Mouse (Mus musculus) heart, postnatal 0 days (tissue): ENCODE data around the gene Mindy4. TPM values are rescaled to one million over a fixed set of nuclear protein-coding genes. Genes with fewer than 3 reads are reported as not detected.

Experiments used
- ATAC-seq: fragments of 200-750 bp; cut with Nextera tagmentation; 2 replicates; pipeline ENCODE4 v1.8.0; 2017; ENCODE audit warnings: low read depth, moderate number of reproducible peaks, moderate library complexity; ENCODE audit not compliant: insufficient read depth
- DNase-seq: peaks from one replicate; pipeline ENCODE4 v3.0.0-alpha.2; 2016; ENCODE audit warnings: low spot score
- H3K27ac ChIP-seq: fragments of 300-500 bp; sonication (generic); 2 replicates; pipeline ENCODE4 v1.5.1; 2014; ENCODE audit warnings: low read depth, mild to moderate bottlenecking
- H3K27me3 ChIP-seq: fragments of 300-500 bp; sonication (generic); 2 replicates; pipeline ENCODE4 v1.6.1; 2014; ENCODE audit warnings: low read length, mixed read lengths; ENCODE audit not compliant: control insufficient read depth, insufficient read depth
- H3K36me3 ChIP-seq: fragments of 300-500 bp; sonication (generic); replicated peaks from 2 replicates; pipeline ENCODE4 v1.6.1; 2014; ENCODE audit warnings: low read length, mixed read lengths; ENCODE audit not compliant: control insufficient read depth, insufficient read depth
- H3K4me1 ChIP-seq: fragments of 300-500 bp; sonication (generic); 2 replicates; pipeline ENCODE4 v1.6.1; 2014; ENCODE audit warnings: antibody characterized with exemption; ENCODE audit not compliant: control insufficient read depth, insufficient read depth
- H3K4me2 ChIP-seq: fragments of 300-500 bp; sonication (generic); 2 replicates; pipeline ENCODE4 v1.6.1; 2014; ENCODE audit warnings: low read depth, mild to moderate bottlenecking, low read length, moderate library complexity
- H3K4me3 ChIP-seq: fragments of 300-500 bp; sonication (generic); 2 replicates; pipeline ENCODE4 v1.5.1; 2014; ENCODE audit warnings: low read depth, low read length
- H3K9ac ChIP-seq: fragments of 300-500 bp; sonication (generic); replicated peaks from 2 replicates; pipeline ENCODE4 v1.6.1; 2014; ENCODE audit warnings: low read depth, low read length, mixed read lengths
- H3K9me3 ChIP-seq: fragments of 300-500 bp; sonication (generic); replicated peaks from 2 replicates; pipeline ENCODE4 v1.6.1; 2016; ENCODE audit warnings: low read length; ENCODE audit not compliant: control insufficient read depth
- CTCF ChIP-seq: IDR thresholded peaks from 2 replicates; pipeline ENCODE4 v1.5.1; 2016; ENCODE audit warnings: antibody characterized with exemption, control low read depth, low read depth
- EP300 ChIP-seq: IDR thresholded peaks from 2 replicates; pipeline ENCODE4 v1.6.1; 2016; ENCODE audit warnings: antibody characterized with exemption, low read depth
- WGBS: fragments of 180-500 bp; shearing (Covaris S2); extraction: QIAGEN DNeasy Blood & Tissue Kit; methylation state at CpG from one replicate; pipeline ENCODE4 v1.1.7; 2014; 5-methylcytosine and 5-hydroxymethylcytosine counted together
- polyA plus RNA-seq: library from polyadenylated mRNA; unstranded; fragments of >200 nt; fragmentation: Nextera tagmentation; extraction: Ambion mirVana; gene quantifications from 2 replicates; pipeline ENCODE4 v1.2.1, GENCODE M21; 2015
- total RNA-seq: library from RNA; depleted of rRNA; stranded (reverse); fragments of >200 nt; gene quantifications from 2 replicates; pipeline ENCODE4 v1.2.3, GENCODE M21; 2014; ENCODE audit warnings: low replicate concordance

Mindy4 gene
- total and polyA plus RNA-seq, 2 experiments from 2014 or later: 3.9 to 31.2 TPM

- H3K4me3 ChIP-seq: no peak overlapping the region
- H3K9me3 ChIP-seq: no peaks in the 10 kb centered on the region
- 54% methylated on average over 19 of the region's 19 CpGs for WGBS
- H3K36me3 ChIP-seq: peaks cover 13% of the 10 kb centered on the region; the same call in 1 of the 2 replicates
- no peaks in the 10 kb centered on the region for H3K27me3 ChIP-seq
- peak; percentile 41 for DNase-seq
- ATAC-seq: peak; percentile 66
- H3K4me1 ChIP-seq: 0 out of 2 replicates have a peak, but pooled peaks cover 4% of the 10 kb centered on the region
- H3K4me2 ChIP-seq: no peak overlapping the region
- H3K9ac ChIP-seq: no peak overlapping the region
- H3K27ac ChIP-seq: 0 out of 2 replicates have a peak overlapping the region, but pooled peaks have one; percentile 23
- peak; percentile 90 for TF ChIP-seq EP300
- no peak for TF ChIP-seq CTCF
These were observed 91.5 kb downstream of the Mindy4 start for GRCm38 (mm10) chr6:55294549-55295131.

GRCm38 (mm10) chr6:55295325-55295724 lies 92.1 kb downstream of the Mindy4 start:
- H3K4me3 ChIP-seq: no peak overlapping the region
- no peak overlapping the region for H3K27ac ChIP-seq
- TF ChIP-seq CTCF: no peak
- TF ChIP-seq EP300: no peak
- no peaks in the 10 kb centered on the region for H3K27me3 ChIP-seq
- WGBS: 45% methylated on average over 1 of the region's 1 CpGs
- no peak overlapping the region for H3K9ac ChIP-seq
- peaks cover 11% of the 10 kb centered on the region; the same call in 1 of the 2 replicates for H3K36me3 ChIP-seq
- ATAC-seq: no peak
- no peak for DNase-seq
- no peaks in the 10 kb centered on the region for H3K9me3 ChIP-seq
- H3K4me2 ChIP-seq: no peak overlapping the region
- 0 out of 2 replicates have a peak, but pooled peaks cover 4% of the 10 kb centered on the region for H3K4me1 ChIP-seq

GRCm38 (mm10) chr6:55299482-55299881 lies 96.3 kb downstream of the Mindy4 start:
- ATAC-seq: no peak
- Histone ChIP-seq H3K9me3 (no peaks in the 10 kb centered on the region), H3K27ac (no peak overlapping the region), H3K9ac (no peak overlapping the region), H3K4me3 (no peak overlapping the region), H3K27me3 (no peaks in the 10 kb centered on the region), H3K36me3 (peaks cover 19% of the 10 kb centered on the region; the same call in 1 of the 2 replicates), H3K4me2 (no peak overlapping the region), H3K4me1 (no peaks in the 10 kb centered on the region)
- TF ChIP-seq CTCF: no peak
- no peak for TF ChIP-seq EP300
- 81% methylated on average over 8 of the region's 8 CpGs for WGBS
- DNase-seq: no peak

- Histone ChIP-seq H3K9ac (no peak overlapping the region), H3K9me3 (no peaks in the 10 kb centered on the region), H3K27ac (no peak overlapping the region), H3K36me3 (peaks cover 19% of the 10 kb centered on the region; the same call in 1 of the 2 replicates), H3K4me2 (no peak overlapping the region), H3K27me3 (no peaks in the 10 kb centered on the region), H3K4me1 (no peaks in the 10 kb centered on the region), H3K4me3 (no peak overlapping the region)
- 89% methylated on average over 2 of the region's 2 CpGs for WGBS
- DNase-seq (no peak), ATAC-seq (no peak)
- TF ChIP-seq CTCF (no peak), EP300 (no peak)
These were observed 96.7 kb downstream of the Mindy4 start for GRCm38 (mm10) chr6:55299917-55300316.

GRCm38 (mm10) chr6:55300704-55301103 lies 97.5 kb downstream of the Mindy4 start:
- Histone ChIP-seq H3K27ac (no peak overlapping the region), H3K4me3 (no peak overlapping the region), H3K9ac (no peak overlapping the region), H3K4me2 (no peak overlapping the region), H3K36me3 (peaks cover 19% of the 10 kb centered on the region; the same call in 1 of the 2 replicates), H3K27me3 (no peaks in the 10 kb centered on the region), H3K9me3 (no peaks in the 10 kb centered on the region), H3K4me1 (no peaks in the 10 kb centered on the region)
- DNase-seq (no peak), ATAC-seq (no peak)
- WGBS: 77% methylated on average over 11 of the region's 11 CpGs
- TF ChIP-seq CTCF: no peak
- no peak for TF ChIP-seq EP300

GRCm38 (mm10) chr6:55310179-55310578 lies 107.0 kb downstream of the Mindy4 start:
- Histone ChIP-seq H3K27ac (no peak overlapping the region), H3K4me1 (0 out of 2 replicates have a peak, but pooled peaks cover 7% of the 10 kb centered on the region), H3K4me2 (no peak overlapping the region), H3K9ac (no peak overlapping the region), H3K27me3 (no peaks in the 10 kb centered on the region), H3K9me3 (no peaks in the 10 kb centered on the region), H3K4me3 (no peak overlapping the region), H3K36me3 (no peaks in the 10 kb centered on the region)
- TF ChIP-seq CTCF: no peak
- ATAC-seq (no peak), DNase-seq (no peak)
- 38% methylated on average over 2 of the region's 2 CpGs for WGBS
